Mouse (Mus musculus) intestine, embryonic 16.5 days (tissue): ENCODE measurements around the gene Rapgef2. TPM values are rescaled to one million over a fixed set of nuclear protein-coding genes. Genes with fewer than 3 reads are reported as not detected.

Source experiments
- ATAC-seq: fragments of 200-750 bp; cut with Nextera tagmentation; 2 replicates; pipeline ENCODE4 v1.8.0; 2017; ENCODE audit warnings: moderate TSS enrichment, moderate library complexity
- H3K27ac ChIP-seq: fragments of 300-500 bp; sonication (generic); 2 replicates; pipeline ENCODE4 v1.5.1; 2014; ENCODE audit warnings: mild to moderate bottlenecking, low read length
- H3K27me3 ChIP-seq: fragments of 300-500 bp; sonication (generic); replicated peaks from 2 replicates; pipeline ENCODE4 v1.6.1; 2014; ENCODE audit warnings: low read length, control low read depth, mixed read lengths; ENCODE audit not compliant: control insufficient read depth, insufficient read depth
- H3K36me3 ChIP-seq: fragments of 300-500 bp; sonication (generic); 2 replicates; pipeline ENCODE4 v1.6.1; 2014; ENCODE audit warnings: low read length, control low read depth; ENCODE audit not compliant: control insufficient read depth, insufficient read depth
- H3K4me1 ChIP-seq: fragments of 300-500 bp; sonication (generic); 2 replicates; pipeline ENCODE4 v1.6.1; 2014; ENCODE audit warnings: low read length, control low read depth, mixed read lengths; ENCODE audit not compliant: control insufficient read depth, insufficient read depth
- H3K4me2 ChIP-seq: fragments of 300-500 bp; sonication (generic); 2 replicates; pipeline ENCODE4 v1.6.1; 2014; ENCODE audit warnings: low read depth, low read length, control low read depth
- H3K4me3 ChIP-seq: fragments of 300-500 bp; sonication (generic); 2 replicates; pipeline ENCODE4 v1.5.1; 2014; ENCODE audit warnings: mild to moderate bottlenecking, low read length
- H3K9ac ChIP-seq: fragments of 300-500 bp; sonication (generic); 2 replicates; pipeline ENCODE4 v1.6.1; 2014; ENCODE audit warnings: low read depth, low read length
- H3K9me3 ChIP-seq: fragments of 300-500 bp; sonication (generic); 2 replicates; pipeline ENCODE4 v1.6.1; 2016; ENCODE audit warnings: low read length, control low read depth; ENCODE audit not compliant: control insufficient read depth
- WGBS: fragments of 180-500 bp; shearing (Covaris S2); extraction: QIAGEN DNeasy Blood & Tissue Kit; methylation state at CpG from one replicate; pipeline ENCODE4 v1.1.7; 2014; 5-methylcytosine and 5-hydroxymethylcytosine counted together
- polyA plus RNA-seq: library from polyadenylated mRNA; unstranded; fragments of >200 nt; fragmentation: Nextera tagmentation; extraction: Ambion mirVana; gene quantifications from 2 replicates; pipeline ENCODE4 v1.2.1, GENCODE M21; 2015

The Rapgef2 gene
- polyA plus RNA-seq, 1 experiment from 2014 or later: 2.2 TPM

GRCm38 (mm10) chr3:79299401-79299800 lies 13.1 kb upstream of the Rapgef2 start:
- Histone ChIP-seq H3K36me3 (no peaks in the 10 kb centered on the region), H3K4me1 (no peaks in the 10 kb centered on the region; the same call in 1 of the 2 replicates), H3K4me2 (no peak overlapping the region), H3K9me3 (no peaks in the 10 kb centered on the region), H3K4me3 (no peak overlapping the region), H3K9ac (no peak overlapping the region), H3K27me3 (no peaks in the 10 kb centered on the region), H3K27ac (no peak overlapping the region)
- ATAC-seq: no peak
- WGBS: 86% methylated on average over 15 of the region's 15 CpGs

- Histone ChIP-seq H3K27me3 (no peaks in the 10 kb centered on the region), H3K9ac (no peak overlapping the region), H3K4me3 (no peak overlapping the region), H3K9me3 (no peaks in the 10 kb centered on the region), H3K27ac (no peak overlapping the region), H3K4me1 (no peaks in the 10 kb centered on the region; the same call in 1 of the 2 replicates), H3K4me2 (no peak overlapping the region), H3K36me3 (no peaks in the 10 kb centered on the region)
- ATAC-seq: no peak
- 91% methylated on average over 4 of the region's 4 CpGs for WGBS
Observed at GRCm38 (mm10) chr3:79297281-79297680, 11.0 kb upstream of the Rapgef2 start.

- ATAC-seq: no peak
- 89% methylated on average over 3 of the region's 3 CpGs for WGBS
- H3K27me3 ChIP-seq: no peaks in the 10 kb centered on the region
- H3K4me2 ChIP-seq: no peak overlapping the region
- no peaks in the 10 kb centered on the region for H3K9me3 ChIP-seq
- H3K27ac ChIP-seq: no peak overlapping the region
- no peaks in the 10 kb centered on the region for H3K36me3 ChIP-seq
- H3K9ac ChIP-seq: no peak overlapping the region
- H3K4me1 ChIP-seq: no peaks in the 10 kb centered on the region; the same call in 1 of the 2 replicates
- no peak overlapping the region for H3K4me3 ChIP-seq
Observed at GRCm38 (mm10) chr3:79296586-79296985, 10.3 kb upstream of the Rapgef2 start.

GRCm38 (mm10) chr3:79296049-79296448 lies 9.7 kb upstream of the Rapgef2 start:
- H3K4me3 ChIP-seq: no peak overlapping the region
- WGBS: 58% methylated on average over 5 of the region's 5 CpGs
- H3K4me1 ChIP-seq: no peaks in the 10 kb centered on the region; the same call in 1 of the 2 replicates
- H3K9ac ChIP-seq: no peak overlapping the region
- no peak overlapping the region for H3K27ac ChIP-seq
- no peaks in the 10 kb centered on the region for H3K36me3 ChIP-seq
- no peak overlapping the region for H3K4me2 ChIP-seq
- peak; percentile 36; the same call in 1 of the 2 replicates for ATAC-seq
- no peaks in the 10 kb centered on the region for H3K27me3 ChIP-seq
- H3K9me3 ChIP-seq: no peaks in the 10 kb centered on the region

GRCm38 (mm10) chr3:79294701-79295100 lies 8.4 kb upstream of the Rapgef2 start:
- no peak overlapping the region for H3K4me2 ChIP-seq
- no peaks in the 10 kb centered on the region for H3K27me3 ChIP-seq
- H3K9me3 ChIP-seq: no peaks in the 10 kb centered on the region
- no peaks in the 10 kb centered on the region for H3K36me3 ChIP-seq
- no peak for ATAC-seq
- no peak overlapping the region for H3K4me3 ChIP-seq
- H3K9ac ChIP-seq: no peak overlapping the region
- 85% methylated on average over 3 of the region's 3 CpGs for WGBS
- no peak overlapping the region for H3K27ac ChIP-seq
- no peaks in the 10 kb centered on the region; the same call in 1 of the 2 replicates for H3K4me1 ChIP-seq

- no peaks in the 10 kb centered on the region; the same call in 1 of the 2 replicates for H3K4me1 ChIP-seq
- H3K27me3 ChIP-seq: no peaks in the 10 kb centered on the region
- ATAC-seq: no peak
- H3K4me3 ChIP-seq: no peak overlapping the region
- H3K27ac ChIP-seq: no peak overlapping the region
- H3K4me2 ChIP-seq: no peak overlapping the region
- H3K36me3 ChIP-seq: no peaks in the 10 kb centered on the region
- no peaks in the 10 kb centered on the region for H3K9me3 ChIP-seq
- 46% methylated on average over 4 of the region's 4 CpGs for WGBS
- H3K9ac ChIP-seq: no peak overlapping the region
Observed at GRCm38 (mm10) chr3:79293023-79293422, 6.7 kb upstream of the Rapgef2 start.

- H3K27ac ChIP-seq: no peak overlapping the region
- peaks cover 13% of the 10 kb centered on the region for H3K4me1 ChIP-seq
- H3K4me2 ChIP-seq: no peak overlapping the region
- H3K36me3 ChIP-seq: no peaks in the 10 kb centered on the region
- H3K9me3 ChIP-seq: no peaks in the 10 kb centered on the region
- no peak overlapping the region for H3K4me3 ChIP-seq
- no peaks in the 10 kb centered on the region for H3K27me3 ChIP-seq
- H3K9ac ChIP-seq: no peak overlapping the region
- ATAC-seq: no peak
- 78% methylated on average over 3 of the region's 3 CpGs for WGBS
Observed at GRCm38 (mm10) chr3:79289050-79289449, 2.7 kb upstream of the Rapgef2 start.

GRCm38 (mm10) chr3:79287699-79288458 lies 1.6 kb upstream of the Rapgef2 start:
- peak; percentile 27 for ATAC-seq
- Histone ChIP-seq H3K27ac (peak overlapping the region; percentile 83), H3K4me1 (peaks cover 18% of the 10 kb centered on the region), H3K4me2 (peak overlapping the region; percentile 81), H3K27me3 (no peaks in the 10 kb centered on the region), H3K9ac (peak overlapping the region; percentile 87), H3K36me3 (no peaks in the 10 kb centered on the region), H3K4me3 (peak overlapping the region; percentile 87), H3K9me3 (no peaks in the 10 kb centered on the region)
- 15% methylated on average over 17 of the region's 17 CpGs for WGBS

- Histone ChIP-seq H3K36me3 (no peaks in the 10 kb centered on the region), H3K4me1 (peaks cover 18% of the 10 kb centered on the region), H3K27ac (peak overlapping the region; percentile 96), H3K9me3 (no peaks in the 10 kb centered on the region), H3K9ac (peak overlapping the region; percentile 92), H3K4me3 (peak overlapping the region; percentile 87), H3K4me2 (peak overlapping the region; percentile 81), H3K27me3 (no peaks in the 10 kb centered on the region)
- WGBS: under 1% methylated on average over 47 of the region's 60 CpGs
- peak; percentile 98 for ATAC-seq
Observed at GRCm38 (mm10) chr3:79287108-79287576, 825 bp upstream of the Rapgef2 start.
